Mouse (Mus musculus) spleen, postnatal 10 days (tissue): Measurements from ENCODE around the gene Tmem82.

ENCODE experiments used
- DNase-seq, 2 experiments: peaks; one replicate each; pipeline ENCODE4 v3.0.0; 2021 to 2022; ENCODE audit warnings: low spot score in 2 of 2

Gene Tmem82

DNA sequence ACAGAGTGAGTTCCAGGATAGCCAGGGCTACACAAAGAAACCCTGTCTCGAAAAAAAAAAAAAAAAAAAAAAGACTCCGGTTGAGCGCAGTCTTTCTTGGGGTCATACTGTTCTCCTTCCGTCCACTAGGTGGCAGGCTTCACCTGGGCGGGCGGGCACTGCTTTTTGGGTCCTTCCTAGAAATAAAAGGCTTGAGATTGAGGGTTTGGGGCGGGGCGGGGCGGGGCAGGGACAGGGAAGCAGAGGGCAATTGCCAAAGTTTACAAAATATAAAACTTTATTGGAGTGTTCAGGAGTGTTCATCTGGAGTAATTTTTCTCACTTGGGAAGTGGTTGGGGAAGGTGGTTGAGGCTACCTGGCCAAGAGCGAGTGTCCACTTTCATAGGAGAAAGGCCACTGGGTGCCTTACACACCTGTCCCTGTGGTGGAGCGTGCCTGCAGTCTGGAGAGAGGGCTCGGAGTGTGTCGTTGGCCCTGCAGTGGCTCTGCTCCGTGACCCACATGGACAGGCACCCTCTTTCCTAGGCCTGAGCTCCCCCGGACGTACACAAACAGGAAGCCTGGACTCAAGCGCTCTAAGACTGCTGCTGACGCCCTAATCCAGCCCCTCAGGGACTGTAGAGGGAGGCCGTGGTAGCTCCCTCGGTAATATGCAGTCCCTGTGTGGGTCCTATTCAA is at the start of gene Tmem82:
TSS of gene Tmem82 (minus strand) at position 69 of the 679 bp plus-strand sequence.
- DNase-seq, result peak; percentile 40 to 79

DNA sequence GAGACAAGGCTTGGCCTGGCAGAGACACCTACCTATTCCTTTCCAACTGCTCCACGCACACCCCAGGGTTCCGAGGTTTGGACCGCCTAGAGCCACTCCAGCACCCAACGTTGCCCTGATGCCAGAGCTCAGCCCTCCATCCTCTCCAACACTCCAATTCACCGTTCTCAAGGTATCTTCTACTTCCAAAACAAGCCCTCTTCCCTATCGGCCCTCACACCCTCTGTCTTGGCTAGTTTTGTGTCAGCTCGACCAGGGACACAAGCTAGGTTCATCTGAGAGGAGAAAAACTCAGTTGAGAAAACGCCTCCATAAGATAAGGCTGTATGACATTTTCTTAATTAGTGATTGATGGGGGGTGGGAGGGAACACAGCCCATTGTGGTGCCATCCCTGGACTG is 46.4 kb upstream of the Tmem82 start, which contains the start of gene Plekhm2:
TSS of gene Plekhm2 (minus strand) at position 101 of the 400 bp plus-strand sequence.
- no peak for DNase-seq

DNA sequence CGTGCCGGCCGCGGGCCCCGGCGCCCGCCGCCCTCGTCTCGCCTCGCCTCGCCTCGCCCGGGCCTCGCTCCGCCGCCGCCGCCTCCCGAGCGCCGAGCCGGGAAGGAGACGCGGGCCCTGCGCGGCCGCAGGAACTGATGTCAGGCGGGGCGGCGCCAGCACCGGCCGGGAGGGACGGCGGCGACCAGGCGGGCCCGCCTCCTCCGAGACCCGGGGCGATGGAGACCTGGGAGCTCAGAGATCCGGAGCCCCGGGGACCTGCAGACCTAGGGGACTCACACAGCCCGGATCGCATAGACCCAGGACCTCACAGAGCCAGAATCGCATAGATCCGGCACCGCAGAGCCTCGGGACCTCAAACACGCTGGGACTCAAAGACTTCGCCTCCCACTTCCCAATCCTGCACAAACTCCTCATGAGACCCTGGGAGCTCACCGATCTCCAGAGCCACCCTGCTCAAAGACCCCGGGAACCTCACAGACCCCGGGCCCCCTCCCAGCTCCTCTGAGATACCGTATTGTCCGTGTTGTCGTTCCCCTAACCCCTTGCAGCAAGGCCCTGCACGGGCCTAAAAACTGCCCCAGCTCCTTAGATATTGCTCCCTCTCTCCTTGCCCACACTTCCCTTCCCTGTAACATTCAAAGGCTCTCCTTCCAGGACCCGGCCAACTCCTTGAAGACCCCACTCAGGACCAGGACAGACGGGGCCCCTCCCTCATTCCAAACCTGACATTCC is 45.7 kb upstream of the Tmem82 start:
- DNase-seq, result peak; percentile 71 to 81

DNA sequence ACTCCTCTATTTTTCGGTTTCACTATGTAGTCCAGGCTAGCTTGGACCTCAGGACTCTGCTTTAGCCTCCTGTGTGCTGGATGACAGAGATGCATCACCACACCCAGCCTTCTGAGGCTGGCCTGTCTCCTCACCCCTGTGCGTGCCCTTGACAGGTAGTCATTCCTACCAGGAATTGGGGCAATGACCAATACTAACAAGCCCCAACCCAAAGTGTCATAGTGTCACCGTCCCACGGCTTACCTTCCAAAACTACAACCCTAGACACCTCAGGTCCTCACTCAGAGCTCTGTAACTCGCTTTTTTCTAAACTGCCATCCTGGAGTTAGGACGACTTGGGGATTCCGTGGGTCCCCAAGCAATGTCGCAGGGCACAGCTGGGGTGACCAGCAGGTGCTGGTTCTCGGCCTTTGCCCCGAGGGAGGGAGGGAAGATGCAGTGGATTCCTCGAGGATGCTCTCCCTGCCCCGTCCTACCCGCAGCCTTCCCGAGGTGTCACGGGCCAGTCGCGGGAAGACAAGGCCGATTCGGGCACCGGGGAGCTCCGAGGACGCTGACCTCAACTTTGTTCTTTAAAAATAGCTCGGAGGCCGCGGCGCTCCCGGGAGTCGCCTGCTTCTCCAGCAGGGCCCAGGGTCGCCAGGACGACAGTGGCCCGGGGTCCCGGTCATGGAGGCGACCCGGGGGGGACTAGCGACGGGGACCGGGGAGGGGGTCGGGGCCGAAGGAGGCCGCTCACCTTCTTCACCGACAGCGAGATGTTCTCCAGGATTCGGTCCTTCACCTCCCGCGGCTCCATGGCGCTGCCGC is 44.9 kb upstream of the Tmem82 start:
- DNase-seq, result peak; percentile 53 to 65

DNA sequence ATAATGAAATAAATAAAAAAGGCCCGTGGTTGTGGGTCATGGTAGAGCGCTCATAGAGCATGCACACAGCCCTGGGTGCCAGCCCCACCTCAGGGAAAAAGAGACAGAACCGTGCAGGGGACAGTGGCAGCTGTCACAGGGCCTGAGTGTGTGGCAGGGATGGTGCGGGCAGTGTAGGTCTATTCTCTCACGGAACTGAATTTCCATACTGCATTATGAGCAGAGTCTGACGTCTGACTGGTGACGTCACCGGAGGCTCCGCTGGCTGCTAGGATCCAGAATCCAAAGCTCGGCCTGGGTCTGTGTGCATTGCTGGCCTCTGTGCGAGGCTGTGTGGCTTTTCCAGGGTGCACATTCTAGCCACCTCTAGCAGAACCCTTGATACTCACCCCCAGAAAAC is 42.5 kb upstream of the Tmem82 start:
- DNase-seq, result no peak

DNA sequence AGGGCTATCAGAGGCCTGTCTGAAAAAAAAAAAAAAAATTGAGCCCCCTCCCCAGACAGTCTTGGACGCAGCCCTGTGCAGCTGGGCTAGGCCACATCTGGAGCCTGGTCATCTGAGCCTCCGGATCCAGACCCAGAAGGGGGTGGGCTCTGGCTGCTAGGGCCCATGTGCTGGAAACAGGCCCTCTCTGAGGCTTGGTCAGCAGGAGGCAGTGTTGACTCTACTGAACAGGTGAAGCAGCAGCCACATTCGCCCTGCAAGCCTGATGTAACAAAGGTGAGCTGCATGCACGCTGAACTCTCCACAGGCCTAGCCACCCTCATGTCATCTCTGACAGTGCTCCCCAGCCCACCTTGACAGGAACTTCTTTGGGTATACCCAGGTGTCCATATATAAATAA is 41.3 kb upstream of the Tmem82 start:
- DNase-seq, result peak in 1 of 2 experiments; percentile 45

DNA sequence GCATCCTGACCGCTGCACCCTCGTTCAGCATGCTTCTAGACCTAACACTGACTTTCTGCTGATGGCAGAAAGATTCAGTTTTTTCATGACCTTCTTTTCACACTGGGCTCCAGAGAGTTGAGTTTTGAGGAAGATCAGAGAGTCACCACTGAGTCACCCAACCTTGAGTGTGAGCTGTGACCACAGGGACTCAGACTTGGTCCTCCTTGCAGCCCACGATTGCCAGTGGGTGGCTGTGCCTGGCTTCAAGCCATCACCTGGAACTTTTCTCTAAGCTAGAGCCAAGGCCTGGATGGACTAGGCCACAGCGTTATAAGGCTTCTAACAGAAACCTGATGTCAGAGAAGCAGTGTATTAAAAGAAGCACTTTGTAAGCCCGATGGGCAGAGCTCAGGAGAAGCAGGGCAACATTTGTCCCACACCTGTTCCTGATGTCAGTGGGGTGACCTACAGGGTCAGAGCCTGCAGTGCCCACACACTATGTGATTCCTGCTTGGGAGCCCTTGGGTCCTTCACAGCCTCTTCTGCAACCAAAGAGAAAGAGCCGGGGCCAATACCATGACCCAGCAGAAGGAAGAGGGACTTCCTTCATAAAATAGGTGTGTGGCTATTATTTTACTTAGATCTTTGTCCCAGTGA is 40.5 kb upstream of the Tmem82 start:
- no peak for DNase-seq

DNA sequence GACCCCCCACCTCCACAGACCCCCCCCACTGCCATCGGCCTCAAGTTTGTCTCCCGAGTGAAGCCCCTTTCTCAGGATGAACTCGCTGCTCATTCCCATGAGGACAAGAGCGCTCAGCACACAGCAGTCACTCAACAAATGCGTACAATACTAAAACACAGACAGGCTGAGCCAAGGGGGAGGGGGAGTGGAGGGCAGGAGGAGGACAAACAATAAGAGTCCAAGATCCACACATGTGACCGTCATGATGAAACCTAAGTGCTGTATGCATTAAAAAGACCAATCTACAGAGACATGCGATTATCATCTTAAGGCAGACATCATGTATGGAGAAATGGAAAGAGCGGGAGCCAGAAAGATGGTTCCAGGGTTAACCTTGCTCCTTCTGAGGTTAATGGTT is 38.5 kb upstream of the Tmem82 start:
- DNase-seq, result no peak

DNA sequence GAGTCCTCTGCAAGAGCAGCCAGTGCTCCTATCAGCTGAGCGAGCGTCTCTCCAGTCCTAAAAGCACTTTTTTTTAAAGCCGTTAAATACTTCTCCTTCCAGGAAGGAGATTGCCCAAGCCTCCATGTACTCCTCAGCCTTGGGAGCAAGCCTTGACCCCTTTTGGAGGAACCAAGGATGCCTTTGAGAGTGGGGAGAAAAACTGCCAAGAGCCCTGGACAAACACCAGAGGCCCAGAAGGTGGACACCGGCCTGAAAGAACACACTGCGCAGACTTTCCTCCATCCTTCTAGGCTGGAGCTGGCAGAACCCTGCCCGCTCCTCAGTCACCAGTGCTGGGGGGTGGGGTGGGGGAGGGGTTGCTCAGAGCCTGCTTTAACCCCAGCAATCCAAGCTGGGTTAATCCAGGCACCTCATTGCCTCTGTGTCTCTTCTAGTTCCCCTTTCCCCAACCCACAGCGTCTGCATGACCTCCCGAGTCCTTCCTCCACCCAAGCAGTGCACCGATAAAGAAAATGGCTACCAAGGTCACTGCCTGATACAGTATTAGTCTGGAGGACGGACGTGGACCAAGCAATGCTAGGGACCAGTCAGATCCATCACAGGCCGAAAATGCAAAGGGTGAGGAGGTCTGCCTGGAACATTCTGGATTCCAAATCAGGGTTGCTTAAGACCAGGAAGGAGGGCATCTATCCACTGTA is 37.6 kb upstream of the Tmem82 start:
- no peak for DNase-seq

DNA sequence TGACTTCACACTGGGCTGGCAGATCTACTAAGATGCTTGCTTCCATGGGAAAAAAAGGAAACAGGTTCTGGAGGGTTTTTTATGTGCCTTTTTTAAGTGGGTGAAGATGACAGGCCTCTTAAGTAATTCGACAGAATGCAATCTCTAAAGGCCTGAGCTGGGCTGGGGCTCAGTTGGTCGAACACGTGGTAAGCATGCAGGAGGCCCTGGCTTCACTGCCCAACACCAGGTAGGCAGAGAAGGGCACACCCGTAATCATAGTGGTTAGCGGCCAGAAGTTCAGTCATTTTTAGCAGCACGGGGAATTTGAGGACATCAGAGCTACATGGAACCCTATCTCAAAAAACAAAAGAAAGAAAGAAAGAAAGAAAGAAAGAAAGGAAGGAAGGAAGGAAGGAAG is 36.1 kb upstream of the Tmem82 start:
- DNase-seq, result no peak

DNA sequence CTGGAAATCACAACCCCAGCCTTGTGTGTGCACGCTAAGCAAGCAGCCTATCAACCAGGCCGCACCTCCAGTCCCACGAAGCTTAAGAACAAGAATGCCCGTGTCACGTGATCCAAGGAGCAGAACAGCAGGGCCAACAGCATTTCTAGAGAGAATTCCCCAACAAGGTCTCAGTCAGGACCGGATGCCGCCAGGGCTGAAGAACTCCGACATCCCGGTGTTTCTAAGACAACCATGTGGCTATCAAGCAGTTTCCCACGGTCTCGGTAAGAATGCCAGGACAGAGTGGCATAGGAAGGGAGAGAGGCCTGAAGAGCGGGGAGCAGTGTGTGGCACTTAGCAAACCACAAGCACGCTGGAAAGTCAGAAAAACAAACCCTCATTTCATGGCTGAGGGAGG is 35.4 kb upstream of the Tmem82 start:
- DNase-seq, result no peak

DNA sequence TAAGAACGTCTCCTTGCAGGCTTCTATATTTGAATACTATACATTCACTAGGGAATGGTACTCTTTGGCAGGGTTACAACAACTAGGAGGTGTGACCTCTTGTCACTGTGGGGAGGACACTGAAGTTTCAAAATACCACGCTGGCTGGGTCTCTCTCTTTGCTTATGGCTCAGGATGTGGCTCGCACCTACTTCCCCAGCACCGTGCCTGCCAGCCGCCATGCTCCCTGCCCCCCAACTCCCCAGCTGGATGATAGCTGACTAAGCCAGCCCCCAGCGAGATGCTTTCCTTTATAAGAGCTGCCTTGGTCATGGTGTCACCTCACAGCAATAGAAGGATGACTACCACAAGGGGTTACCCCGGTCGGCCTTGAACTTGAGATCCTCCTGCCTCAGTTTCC is 34.6 kb upstream of the Tmem82 start:
- no peak for DNase-seq

DNA sequence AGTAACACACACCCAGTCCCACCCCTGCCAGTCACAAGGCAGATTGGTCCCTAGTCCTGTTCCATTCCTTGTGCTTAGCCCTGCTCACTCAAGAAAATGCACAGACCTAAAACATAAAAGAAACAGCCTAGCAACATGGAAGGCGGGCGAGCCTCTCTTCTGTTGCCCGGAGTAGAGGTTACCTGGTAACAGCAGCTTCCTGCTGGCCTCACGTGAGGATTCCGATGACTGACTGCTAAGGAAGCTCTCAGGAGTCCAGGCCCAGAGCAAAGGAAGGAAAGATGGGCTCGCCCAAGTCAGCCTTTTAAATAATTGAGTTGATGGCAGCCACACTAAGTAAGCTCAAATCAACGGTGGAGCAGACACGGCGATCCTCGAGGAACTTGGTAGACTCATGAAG is 33.5 kb upstream of the Tmem82 start:
- no peak for DNase-seq

DNA sequence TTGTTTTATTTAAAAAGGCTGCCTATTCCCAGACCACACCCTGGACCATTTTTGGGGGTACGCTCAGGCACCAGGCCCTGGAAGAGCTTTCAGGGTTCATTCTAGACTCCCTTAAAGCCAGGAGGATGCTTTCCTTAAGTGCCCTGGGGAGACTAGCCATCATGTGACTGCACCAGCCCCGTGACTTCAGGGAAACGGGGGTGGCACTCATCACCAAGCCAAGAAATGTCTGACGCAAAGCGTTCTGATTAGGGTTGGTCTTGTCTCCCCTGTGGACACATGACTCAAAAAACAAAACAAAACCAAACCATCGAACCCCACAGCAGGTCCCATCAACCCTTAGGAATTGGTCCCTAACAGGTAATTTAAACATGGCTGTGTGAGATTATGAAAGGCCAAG is 32.9 kb upstream of the Tmem82 start:
- no peak for DNase-seq

DNA sequence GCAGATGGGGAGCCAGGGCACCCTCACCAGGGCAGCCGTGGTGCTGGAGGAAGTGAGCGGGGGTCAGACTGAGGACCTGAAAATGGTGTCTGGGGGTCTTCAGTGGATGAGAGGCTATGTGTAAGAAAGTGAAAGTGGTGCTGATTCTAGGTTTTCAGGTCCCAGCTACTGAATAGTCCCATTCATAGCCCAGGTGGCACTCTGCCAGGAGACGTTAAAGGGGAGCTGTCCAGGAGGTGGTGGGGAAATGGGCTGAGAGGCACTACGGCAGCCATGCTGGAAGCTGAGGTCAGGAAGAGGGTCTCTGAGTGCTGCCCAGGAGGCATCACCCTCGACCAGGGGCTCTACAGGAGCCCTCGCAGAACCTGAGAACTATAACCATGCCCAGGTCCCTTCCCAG is 30.8 kb upstream of the Tmem82 start:
- no peak for DNase-seq

DNA sequence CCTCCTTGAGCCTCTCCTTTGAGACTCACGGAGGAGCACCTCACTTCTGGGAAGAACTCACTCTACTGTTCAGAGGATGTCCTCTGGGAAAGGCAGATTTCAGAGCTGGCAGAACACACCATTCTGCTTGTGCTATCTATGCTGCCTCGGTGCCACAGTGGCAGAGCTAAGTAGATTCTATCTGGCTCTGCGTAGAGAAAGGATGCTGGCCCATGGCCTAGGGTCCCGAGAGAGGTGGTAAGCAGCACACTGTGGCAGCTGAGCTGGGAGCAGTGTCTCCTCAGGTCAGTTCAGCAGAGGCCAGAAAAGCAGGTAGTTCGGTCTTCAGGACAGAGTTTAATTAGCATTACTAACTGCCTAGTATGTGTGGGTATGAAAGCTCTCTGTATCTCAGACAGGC is 29.8 kb upstream of the Tmem82 start:
- DNase-seq, result no peak

DNA sequence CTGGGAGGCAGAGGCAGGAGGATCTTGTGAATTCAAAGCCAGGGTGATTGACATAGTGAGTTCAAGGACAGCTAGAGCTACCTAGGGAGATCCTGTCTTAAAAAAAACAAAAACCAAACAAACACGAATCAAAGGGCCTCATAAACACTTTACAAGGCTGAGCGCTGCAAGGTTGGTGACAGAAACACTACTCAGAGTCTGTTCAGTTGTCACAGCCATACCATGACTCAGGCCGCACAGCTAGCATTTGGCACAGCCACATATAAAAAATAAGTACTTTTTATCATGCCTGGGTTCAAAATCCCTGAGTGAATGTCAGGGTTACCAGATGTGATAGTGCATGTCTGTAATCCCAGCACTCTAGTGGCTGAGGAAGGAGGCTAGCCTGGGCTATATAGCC is 28.8 kb upstream of the Tmem82 start:
- DNase-seq, result no peak

DNA sequence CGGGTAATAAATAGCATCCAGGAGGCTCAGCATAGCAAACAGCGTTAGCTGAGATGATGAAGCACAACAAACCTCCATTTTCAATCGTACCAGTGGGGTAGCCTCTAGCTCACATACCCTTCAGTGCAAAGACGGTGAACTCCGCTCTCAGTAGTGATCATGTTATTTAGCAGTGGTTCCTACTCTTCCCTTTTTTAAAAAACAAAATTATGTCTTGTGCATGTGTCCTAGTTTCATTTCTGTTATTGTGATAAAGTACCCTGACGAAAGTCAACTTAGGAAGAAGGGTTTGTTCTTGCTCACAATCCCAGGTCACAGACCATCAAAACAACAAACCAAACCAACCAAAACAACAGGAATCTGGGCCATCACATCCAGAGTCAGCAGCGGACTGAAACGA is 27.6 kb upstream of the Tmem82 start:
- no peak for DNase-seq

DNA sequence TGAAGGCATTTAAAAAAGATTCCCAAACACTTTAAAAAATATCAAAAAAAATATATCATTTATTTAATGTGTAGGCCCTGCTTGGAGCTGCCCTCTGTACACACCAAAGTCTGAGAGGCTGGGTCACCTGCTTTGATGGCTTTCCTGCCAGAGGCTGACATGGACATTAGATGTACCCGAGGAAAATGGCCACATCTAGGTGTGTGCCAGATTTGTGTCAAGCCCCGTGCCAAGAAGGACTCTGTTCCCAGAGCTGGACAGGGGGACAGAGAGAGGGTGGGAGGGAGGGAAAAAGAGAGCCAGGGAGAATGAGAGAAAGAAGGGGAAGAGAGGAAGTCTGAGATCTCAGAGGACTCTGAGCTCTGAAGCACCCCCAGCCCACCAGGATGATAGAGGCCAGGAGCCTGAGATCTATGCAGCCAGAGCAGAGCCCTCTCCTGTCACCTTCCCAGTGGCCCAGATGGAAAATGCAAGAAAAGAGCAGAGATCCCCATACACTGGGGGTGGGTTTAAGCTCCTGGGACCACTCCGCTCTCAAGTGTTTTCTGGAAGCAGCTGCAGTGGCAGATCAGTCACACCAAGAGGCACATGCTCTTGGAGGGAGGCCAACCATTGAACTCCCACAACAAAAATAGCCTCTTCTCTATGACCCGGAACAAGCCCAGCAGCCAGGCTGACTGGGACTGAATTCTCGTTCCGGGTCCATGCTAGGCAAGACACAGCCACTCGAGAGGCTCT is 24.9 kb upstream of the Tmem82 start:
- DNase-seq, result no peak

DNA sequence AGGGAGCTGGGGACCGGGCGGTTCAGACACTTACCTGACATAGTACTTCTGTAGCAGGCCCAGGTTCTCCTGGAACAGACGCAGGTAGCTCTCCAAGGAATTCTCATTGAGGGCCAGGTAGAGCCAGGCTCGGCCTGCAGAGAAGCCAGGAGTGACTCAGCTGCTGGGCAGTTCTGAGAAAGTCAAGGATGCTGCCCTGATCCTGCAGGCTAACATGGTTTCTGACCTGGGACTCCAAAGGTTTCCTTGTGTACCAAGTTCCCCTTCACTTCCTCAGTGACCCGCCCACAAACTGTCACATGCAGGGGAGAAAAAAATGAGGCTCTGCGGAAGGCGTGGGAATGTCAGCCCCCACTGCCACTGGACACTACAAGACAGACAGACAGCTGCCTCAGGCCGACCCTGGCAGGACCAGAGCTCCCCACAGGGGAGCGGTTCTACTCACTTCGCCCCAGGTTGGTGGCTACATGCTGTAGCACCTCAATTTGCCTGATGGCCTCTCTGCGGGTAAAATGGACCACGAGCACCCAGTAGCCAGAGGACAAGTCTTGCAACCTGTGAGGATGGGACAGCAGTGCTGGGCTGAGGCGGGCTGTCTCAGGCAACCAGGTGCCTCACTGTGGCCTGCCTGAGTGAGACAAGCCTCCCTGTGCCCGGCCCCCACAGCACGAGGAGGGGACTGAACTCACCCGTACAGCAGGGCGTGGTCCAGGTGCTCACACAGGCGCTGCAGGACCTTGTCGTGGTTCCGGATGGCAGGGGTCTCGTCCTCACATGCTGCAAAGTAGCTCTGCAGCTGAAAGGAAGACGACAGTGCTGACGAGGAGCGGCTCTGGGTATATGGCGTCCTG is 23.8 kb upstream of the Tmem82 start:
- no peak for DNase-seq
